8 mouse cellular contexts compared by ENCODE assay signal in the genomic region with DNA sequence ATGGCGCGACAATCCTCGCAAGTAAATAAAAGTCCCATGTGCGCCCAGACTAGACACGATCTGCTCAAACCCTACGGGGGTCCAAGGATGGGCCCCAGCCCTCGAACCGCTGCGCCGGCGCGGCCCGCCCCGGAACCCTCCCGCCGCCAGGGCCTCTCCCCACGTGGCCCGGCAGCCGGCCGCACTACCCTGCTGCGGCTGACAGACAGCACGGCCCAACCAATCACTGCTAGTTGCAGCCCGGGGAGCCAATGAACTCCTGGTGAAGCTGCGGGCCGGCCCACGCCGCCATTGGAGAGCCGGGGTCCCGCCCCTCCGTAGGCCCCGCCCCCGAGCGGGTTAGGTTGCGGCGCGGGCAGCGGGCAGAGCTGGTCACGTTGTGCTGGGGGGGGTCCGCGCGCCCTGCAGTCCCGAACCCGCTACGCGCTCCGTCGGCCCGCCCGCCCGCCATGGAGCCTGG. TPM values are rescaled to one million over a fixed set of nuclear protein-coding genes. Genes with fewer than 3 reads are reported as not detected.
A peak's percentile ranks its signal among the peaks of the same experiment; 100 is the strongest.
DNase-seq lines count a peak whose midpoint lies in the region; ATAC-seq and TF ChIP-seq lines count a peak whose summit lies in the region.

Srm (plus strand) TSS at position 333 of the 460 bp plus-strand sequence.

- under 1% methylated on average over 33 of the region's 50 CpGs for WGBS in forebrain, embryonic 14.5 days
- under 1% methylated on average over 48 of the region's 50 CpGs for WGBS in lung, adult 2 months

- peak within 1 kb of the TSS; percentile 90 for H3K4me3 ChIP-seq in forebrain, embryonic 14.5 days (ENCODE audit: low read depth, low read length)
- H3K4me3 ChIP-seq in lung, adult 2 months (replicated peaks; ENCODE audit: extremely low read depth, low read depth, low read length), result peak within 1 kb of the TSS; percentile 82

- H3K4me2 ChIP-seq in forebrain, embryonic 14.5 days (ENCODE audit: low read length), result peak within 1 kb of the TSS; percentile 89

- H3K4me1 ChIP-seq in forebrain, embryonic 14.5 days (ENCODE audit: control insufficient read depth, insufficient read depth, low read length), result peaks cover 9% of the 10 kb centered on the region
- peaks cover 9% of the 10 kb centered on the region for H3K4me1 ChIP-seq in lung, adult 2 months (ENCODE audit: control insufficient read depth, insufficient read depth, low read length)

- TF ChIP-seq POLR2A in lung, adult 2 months (IDR thresholded peaks at IDR 0.05; ENCODE audit: borderline replicate concordance, extremely low read depth, low read depth, low read length), result no peak

- H3K27ac ChIP-seq in forebrain, embryonic 14.5 days (ENCODE audit: low read depth, low read length), result peak within 1 kb of the TSS; percentile 74

- DNase-seq in ES-CJ7 (ENCODE audit: low read depth, low spot score), result peak; percentile 96
- DNase-seq in cerebellum, adult 11 months, result peak; percentile 97
- DNase-seq in forebrain, embryonic 14.5 days (ENCODE audit: low spot score), result peak; percentile 99
- peak; percentile 98 for DNase-seq in heart, postnatal 14 days
- peak; percentile 96 to 98 for DNase-seq in layer of hippocampus, adult 18-20 months (ENCODE audit: low spot score in 2 of 2)
- DNase-seq in lung, adult 2 months, result peak; percentile 95
- DNase-seq in thymus, adult 18-20 months, result peak; percentile 96

- no peak for TF ChIP-seq CTCF in lung, adult 2 months (IDR thresholded peaks at IDR 0.05; ENCODE audit: insufficient read depth, low read length)

- H3K9ac ChIP-seq in forebrain, embryonic 14.5 days (ENCODE audit: low read length), result peak within 1 kb of the TSS; percentile 78

- H3K9me3 ChIP-seq in forebrain, embryonic 14.5 days (replicated peaks; ENCODE audit: control insufficient read depth, low read length), result no peaks in the 10 kb centered on the region

- no peaks in the 10 kb centered on the region for H3K27me3 ChIP-seq in forebrain, embryonic 14.5 days (replicated peaks; ENCODE audit: control insufficient read depth, insufficient read depth, low read length)

- peak; percentile 99 for ATAC-seq in forebrain, embryonic 14.5 days
- peak; percentile 98 for ATAC-seq in neutrophil, adult 5-6 weeks (ENCODE audit: extremely low read depth, insufficient number of reproducible peaks, low FRiP score, poor library complexity, severe bottlenecking)

- peaks cover 31% of the 10 kb centered on the region for H3K36me3 ChIP-seq in forebrain, embryonic 14.5 days (ENCODE audit: control insufficient read depth, insufficient read depth, low read length)

- intact Hi-C loops in heart, postnatal 14 days (cut with DNase I), result no loop called here

RNA-seq across cellular contexts. Expression of gene Srm, which starts in this region (rescaled TPM):
- 168 and 179 TPM in 2 replicates for polyA plus RNA-seq in forebrain, embryonic 14.5 days (2014; fragmentation: Nextera tagmentation; extraction: Ambion mirVana)
- 10 to 100 TPM; 14.3 to 19.8 TPM for total RNA-seq in heart, postnatal 14 days (2021)
- 10 to 100 TPM; 70.4 to 71.7 TPM for total RNA-seq in layer of hippocampus, adult 18-20 months (2021)
- polyA plus RNA-seq in lung, adult 2 months (2012; rRNA removed), result 35.5 and 37.1 TPM in 2 replicates
- 5.0 and 6.0 TPM in 2 replicates for total RNA-seq in neutrophil, adult 5-6 weeks (2017)

Comparison
In these comparisons a context has a peak if more than half of its experiments do, and no peak if none do; other contexts are left out.
1. Peak in every context shown above with its lines: DNase-seq, ATAC-seq, H3K4me3 ChIP-seq and H3K27ac ChIP-seq.